Mouse (Mus musculus): ENCODE results near the gene Tnfrsf13b.

DNA sequence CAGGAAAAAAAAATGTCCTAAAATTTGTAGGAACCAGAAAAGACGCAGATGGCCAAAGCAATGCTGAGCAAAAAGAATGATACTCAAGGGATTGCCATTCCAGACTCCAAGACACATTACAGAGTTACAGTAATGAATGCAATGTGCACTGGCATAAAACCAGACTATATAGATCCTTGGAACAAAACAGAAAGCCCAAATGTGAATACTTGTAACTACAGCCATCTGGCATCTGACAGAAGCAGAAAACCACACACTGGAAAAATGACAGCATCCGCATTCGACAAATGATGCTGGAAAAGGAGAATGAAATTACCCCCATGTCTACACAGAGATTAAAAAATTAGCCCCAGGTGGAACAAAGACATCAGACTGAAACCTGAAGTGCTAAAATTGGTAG lies 53.8 kb downstream of the Tnfrsf13b start:
- TF ChIP-seq POLR2A (IDR thresholded peaks at IDR 0.05; ENCODE audit: extremely low read depth, insufficient read depth, low read length) (no peak), CTCF (IDR thresholded peaks at IDR 0.05; ENCODE audit: low read depth, low read length) (no peak)

All from liver, adult 2 months (tissue).